Mouse (Mus musculus) embryonic facial prominence, embryonic 10.5 days (tissue): ENCODE measurements around the gene Slc5a5. TPM values are rescaled to one million over a fixed set of nuclear protein-coding genes. Genes with fewer than 3 reads are reported as not detected.

Experiments used
- DNase-seq: peaks from one replicate; pipeline ENCODE4 v3.0.0-alpha.2; 2017; ENCODE audit warnings: low spot score
- H3K27ac ChIP-seq: fragments of 300-500 bp; sonication (generic); replicated peaks from 2 replicates; pipeline ENCODE4 v1.5.1; 2016; ENCODE audit warnings: mild to moderate bottlenecking
- H3K27me3 ChIP-seq: fragments of 300-500 bp; sonication (generic); replicated peaks from 2 replicates; pipeline ENCODE4 v1.6.1; 2016; ENCODE audit warnings: low read depth, mild to moderate bottlenecking; ENCODE audit not compliant: poor library complexity, severe bottlenecking
- H3K36me3 ChIP-seq: fragments of 300-500 bp; sonication (generic); replicated peaks from 2 replicates; pipeline ENCODE4 v1.6.1; 2016; ENCODE audit warnings: mild to moderate bottlenecking, moderate library complexity
- H3K4me1 ChIP-seq: fragments of 300-500 bp; sonication (generic); 2 replicates; pipeline ENCODE4 v1.6.1; 2016
- H3K4me3 ChIP-seq: fragments of 300-500 bp; sonication (generic); 2 replicates; pipeline ENCODE4 v1.5.1; 2016; ENCODE audit warnings: mild to moderate bottlenecking, moderate library complexity
- H3K9me3 ChIP-seq: fragments of 300-500 bp; sonication (generic); 2 replicates; pipeline ENCODE4 v1.6.1; 2016; ENCODE audit warnings: mild to moderate bottlenecking
- WGBS: fragments of 180-500 bp; shearing (Covaris S2); methylation state at CpG from one replicate; pipeline ENCODE4 v1.1.7; 2016; 5-methylcytosine and 5-hydroxymethylcytosine counted together
- polyA plus RNA-seq: library from polyadenylated mRNA; unstranded; fragments of >200 nt; fragmentation: Nextera tagmentation; extraction: Ambion mirVana; gene quantifications from 2 replicates; pipeline ENCODE4 v1.2.1, GENCODE M21; 2016

The Slc5a5 gene
- polyA plus RNA-seq, 1 experiment from 2014 or later = 0.30 TPM

DNA sequence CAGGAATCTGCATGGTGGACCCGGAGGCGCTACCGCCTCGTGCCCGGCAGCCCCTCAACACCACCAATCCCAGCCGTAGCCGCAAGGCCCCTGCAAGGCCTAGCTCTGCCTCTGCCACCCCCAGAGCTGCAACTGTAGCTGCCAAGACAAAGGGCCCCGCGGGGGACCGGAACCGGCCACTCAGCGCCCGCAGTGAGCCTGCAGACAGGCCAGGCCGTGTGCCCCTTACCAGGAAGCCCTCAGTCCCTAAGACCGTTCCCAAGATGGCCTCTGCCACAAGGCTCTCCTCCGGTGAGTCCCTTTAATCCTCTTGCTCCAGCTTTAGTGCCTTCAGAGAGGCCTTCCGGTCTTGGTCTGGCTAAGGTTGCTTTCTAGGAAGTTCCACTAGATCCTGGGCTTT, 22.1 kb upstream of the Slc5a5 start:
- peaks cover 92% of the 10 kb centered on the region for H3K36me3 ChIP-seq
- no peak for DNase-seq
- 93% methylated on average over 17 of the region's 17 CpGs for WGBS

DNA sequence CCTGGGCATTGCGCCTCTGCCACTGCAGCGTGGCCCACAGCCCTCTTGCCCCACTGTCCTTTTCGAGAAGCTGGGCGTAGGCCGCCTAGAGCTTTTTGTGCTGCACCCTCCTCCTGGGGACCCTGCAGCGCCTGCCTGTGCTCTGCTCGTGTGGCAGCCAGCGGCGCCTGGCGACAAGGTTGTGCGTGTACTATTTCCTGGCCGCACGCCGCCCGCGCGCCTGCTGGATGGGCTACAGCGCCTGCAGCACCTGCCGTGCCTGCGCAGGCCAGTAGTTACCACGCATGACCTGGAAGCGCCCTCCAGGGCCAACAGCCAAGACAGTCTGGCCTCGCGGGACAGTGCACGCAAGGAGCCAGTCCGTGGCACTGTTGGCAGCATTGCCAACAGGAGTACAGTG, 21.0 kb upstream of the Slc5a5 start:
- no peak for DNase-seq
- H3K9me3 ChIP-seq = no peaks in the 10 kb centered on the region
- no peak overlapping the region for H3K27ac ChIP-seq
- H3K4me1 ChIP-seq = no peaks in the 10 kb centered on the region
- H3K36me3 ChIP-seq = peaks cover 90% of the 10 kb centered on the region
- no peak overlapping the region for H3K4me3 ChIP-seq
- 95% methylated on average over 26 of the region's 26 CpGs for WGBS
- no peaks in the 10 kb centered on the region for H3K27me3 ChIP-seq

More for the DNA sequence above, 22.1 kb upstream of the Slc5a5 start:
- Histone ChIP-seq H3K27me3 (no peaks in the 10 kb centered on the region), H3K4me1 (no peaks in the 10 kb centered on the region), H3K4me3 (no peak overlapping the region), H3K9me3 (no peaks in the 10 kb centered on the region), H3K27ac (no peak overlapping the region)

DNA sequence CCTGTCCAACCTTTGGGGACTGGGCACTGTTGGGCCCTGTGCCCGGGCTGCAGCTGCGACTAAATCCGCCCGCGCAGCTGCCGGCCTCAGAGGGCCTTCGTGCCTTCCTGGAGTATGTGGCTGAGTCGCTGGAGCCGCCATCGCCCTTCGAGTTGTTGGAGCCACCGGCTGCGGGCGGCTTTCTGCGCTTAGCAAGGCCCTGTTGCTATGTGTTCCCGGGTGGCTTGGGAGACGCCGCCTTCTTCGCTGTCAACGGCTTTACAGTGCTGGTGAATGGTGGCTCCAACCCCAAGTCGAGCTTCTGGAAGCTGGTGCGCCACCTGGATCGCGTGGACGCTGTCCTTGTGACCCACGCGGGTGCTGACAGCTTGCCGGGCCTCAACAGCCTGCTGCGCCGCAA, 20.4 kb upstream of the Slc5a5 start:
- Histone ChIP-seq H3K36me3 (peaks cover 84% of the 10 kb centered on the region), H3K27ac (no peak overlapping the region), H3K9me3 (no peaks in the 10 kb centered on the region), H3K4me1 (no peaks in the 10 kb centered on the region), H3K4me3 (no peak overlapping the region), H3K27me3 (no peaks in the 10 kb centered on the region)
- DNase-seq = no peak
- 95% methylated on average over 30 of the region's 30 CpGs for WGBS

DNA sequence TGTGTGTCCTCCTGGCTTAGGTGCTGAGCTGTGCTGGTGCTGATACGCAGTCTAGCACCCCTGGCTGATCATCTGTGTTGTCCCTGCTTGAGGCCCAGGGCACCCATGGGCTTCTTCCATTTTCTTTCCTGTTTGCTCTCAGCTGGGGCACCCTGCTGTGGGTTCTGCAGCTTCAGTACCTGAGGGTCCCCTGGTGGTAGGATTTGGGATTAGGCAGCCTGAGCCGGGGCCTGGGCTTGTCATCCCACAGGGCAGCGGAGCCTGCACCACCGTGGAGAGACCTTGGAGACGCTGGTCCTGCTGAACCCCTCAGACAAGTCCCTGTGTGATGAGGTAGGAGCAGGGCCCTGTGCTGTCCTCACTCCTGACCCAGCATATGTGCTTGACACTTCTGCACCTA, 19.0 kb upstream of the Slc5a5 start:
- Histone ChIP-seq H3K27ac (no peak overlapping the region), H3K9me3 (no peaks in the 10 kb centered on the region), H3K4me1 (peaks cover 9% of the 10 kb centered on the region), H3K27me3 (no peaks in the 10 kb centered on the region), H3K4me3 (no peak overlapping the region), H3K36me3 (peaks cover 74% of the 10 kb centered on the region)
- no peak for DNase-seq
- WGBS = 86% methylated on average over 5 of the region's 5 CpGs

DNA sequence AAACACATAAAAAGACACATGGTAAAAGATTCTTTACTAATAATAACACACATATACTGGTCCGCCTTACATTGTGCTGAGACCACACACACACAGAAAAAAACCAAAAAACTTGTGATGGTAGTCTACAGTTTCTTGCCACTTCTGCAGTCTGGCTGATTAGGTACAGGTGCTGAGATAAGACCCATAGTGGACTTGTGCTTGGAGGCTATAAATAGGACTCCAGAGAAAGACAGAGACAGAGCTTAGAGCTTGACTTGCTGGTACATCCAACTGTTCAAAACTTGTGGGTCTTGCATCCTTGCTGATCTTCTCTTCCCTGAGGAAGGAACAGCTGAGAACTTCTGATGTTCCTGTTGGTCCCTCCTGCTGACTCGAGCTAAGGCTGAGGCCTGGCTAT, 15.0 kb upstream of the Slc5a5 start:
- WGBS = 90% methylated on average over 2 of the region's 2 CpGs
- H3K4me3 ChIP-seq = no peak overlapping the region

DNA sequence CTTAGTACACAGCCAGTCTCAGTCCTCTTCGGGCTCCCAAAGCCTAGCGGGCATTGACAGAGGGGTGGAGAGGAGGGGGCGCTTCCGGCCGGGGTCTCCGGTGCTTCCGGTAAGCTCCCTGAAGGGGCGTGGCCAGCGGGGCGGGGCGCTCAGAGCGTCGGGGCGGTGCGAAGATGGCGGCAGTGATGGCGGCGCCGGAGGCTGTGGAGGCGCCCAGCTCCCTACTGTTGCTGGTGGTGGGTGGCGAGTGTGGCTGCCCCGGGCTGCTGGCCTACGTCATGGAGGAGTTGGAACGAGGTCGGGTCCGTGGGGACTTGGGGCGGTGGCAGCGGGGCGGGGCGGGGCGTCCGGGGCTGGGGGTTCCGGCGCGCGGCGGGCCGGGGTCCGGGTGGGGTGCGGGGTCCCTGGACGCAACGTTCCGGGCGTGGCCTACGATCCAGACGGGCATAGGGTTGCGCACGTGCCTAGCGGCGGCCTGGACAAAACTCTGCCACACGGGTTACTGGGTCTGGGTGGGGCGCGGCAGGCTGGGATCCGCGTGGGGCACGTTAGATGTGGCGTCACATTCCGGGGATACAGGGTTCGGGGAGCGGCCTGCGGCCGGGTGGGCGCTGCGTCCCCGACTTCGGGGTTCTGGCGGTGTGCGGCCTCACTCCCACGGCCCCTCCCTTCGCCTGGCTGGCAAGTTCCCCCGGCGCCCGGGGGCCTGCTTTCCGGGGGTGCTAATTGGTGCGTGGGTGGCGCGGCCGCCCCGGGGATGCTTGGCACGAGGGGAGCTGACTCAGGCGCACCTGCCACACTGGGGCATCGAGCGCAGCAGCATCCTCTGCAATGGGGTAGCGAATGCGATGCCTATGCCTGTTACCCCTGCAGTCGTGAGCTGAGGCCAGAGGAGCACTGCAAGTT, 13.5 kb upstream of the Slc5a5 start, which contains the start of gene Map1s:
Gene Map1s, plus strand, starts transcription at position 102 of the 906 bp plus-strand sequence.
- Histone ChIP-seq H3K4me3 (peak within 1 kb of the TSS; percentile 94), H3K27ac (peak within 1 kb of the TSS; percentile 98), H3K27me3 (peaks cover 10% of the 10 kb centered on the region; the same call in 1 of the 2 replicates), H3K9me3 (no peaks in the 10 kb centered on the region), H3K4me1 (peaks cover 22% of the 10 kb centered on the region), H3K36me3 (peaks cover 19% of the 10 kb centered on the region)
- DNase-seq = peak; percentile 95
- WGBS = under 1% methylated on average over 86 of the region's 86 CpGs

More for the DNA sequence above, 15.0 kb upstream of the Slc5a5 start:
- DNase-seq = no peak
- Histone ChIP-seq H3K27ac (no peak overlapping the region), H3K4me1 (peaks cover 22% of the 10 kb centered on the region), H3K27me3 (peaks cover 4% of the 10 kb centered on the region; the same call in 1 of the 2 replicates), H3K36me3 (peaks cover 33% of the 10 kb centered on the region), H3K9me3 (no peaks in the 10 kb centered on the region)

DNA sequence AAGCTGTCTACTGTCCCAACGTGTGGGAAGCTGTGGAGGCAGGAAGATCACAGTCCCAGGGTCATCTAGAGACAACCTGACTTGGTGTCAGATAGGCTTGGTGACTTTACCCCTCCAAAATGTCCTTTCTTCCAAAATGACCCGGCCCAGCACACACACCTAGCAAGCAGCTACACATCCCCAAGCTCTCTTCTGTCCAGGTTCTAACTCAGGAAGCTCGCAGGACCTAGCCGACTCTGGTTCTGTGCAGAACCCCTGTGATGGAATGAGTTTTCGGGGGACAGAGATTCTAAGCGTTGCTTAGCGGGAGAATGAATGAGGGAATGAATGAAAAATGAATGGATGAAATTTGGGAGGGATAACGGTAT, 12.9 kb upstream of the Slc5a5 start:
- Histone ChIP-seq H3K4me1 (peaks cover 22% of the 10 kb centered on the region), H3K36me3 (peaks cover 13% of the 10 kb centered on the region), H3K9me3 (no peaks in the 10 kb centered on the region), H3K4me3 (peak overlapping the region; percentile 94), H3K27me3 (peaks cover 10% of the 10 kb centered on the region; the same call in 1 of the 2 replicates), H3K27ac (peak overlapping the region; percentile 98)
- no peak for DNase-seq
- 19% methylated on average over 8 of the region's 8 CpGs for WGBS

DNA sequence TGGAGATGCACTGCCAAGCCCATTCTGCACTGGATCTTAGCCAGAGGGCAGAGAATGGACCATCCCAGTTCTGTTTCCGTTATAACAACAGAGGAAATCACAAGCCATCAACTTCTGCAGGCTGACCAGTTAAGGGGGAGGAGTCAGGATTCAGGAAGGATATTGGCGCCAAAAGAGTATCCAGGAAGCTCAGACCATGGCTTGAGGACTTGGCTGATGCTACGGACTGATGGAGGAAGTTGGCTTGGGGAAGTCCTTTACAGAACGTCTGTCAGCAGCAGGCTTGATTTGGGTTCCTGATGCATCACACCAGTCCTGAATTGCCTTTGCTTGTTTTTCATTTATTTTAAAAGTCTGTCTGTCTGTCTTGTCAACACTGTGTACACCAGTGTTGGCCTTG, 12.0 kb upstream of the Slc5a5 start:
- Histone ChIP-seq H3K4me1 (peaks cover 22% of the 10 kb centered on the region), H3K4me3 (no peak overlapping the region), H3K27ac (no peak overlapping the region), H3K36me3 (peaks cover 11% of the 10 kb centered on the region), H3K9me3 (no peaks in the 10 kb centered on the region), H3K27me3 (peaks cover 10% of the 10 kb centered on the region; the same call in 1 of the 2 replicates)
- WGBS = 65% methylated on average over 4 of the region's 4 CpGs
- no peak for DNase-seq

DNA sequence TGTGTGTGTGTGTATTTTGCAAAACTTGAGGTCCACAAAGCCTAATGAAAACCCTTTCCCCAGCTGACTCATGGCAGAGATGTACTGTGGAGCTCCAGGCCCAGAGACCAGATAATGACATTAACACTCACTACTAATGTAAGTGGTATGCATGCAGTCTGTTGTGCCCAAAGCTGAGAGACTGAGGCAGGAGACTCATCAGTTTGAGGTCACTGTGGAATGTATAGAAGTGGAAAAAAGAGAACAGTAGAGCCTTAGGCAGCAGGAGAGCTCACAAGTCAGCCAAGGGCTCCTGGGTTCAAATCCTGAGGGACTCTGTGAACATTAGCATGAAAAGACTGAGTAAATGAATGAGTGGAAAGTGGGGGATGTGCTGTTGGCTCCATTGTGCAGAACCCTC, 11.0 kb upstream of the Slc5a5 start:
- no peak for DNase-seq
- H3K4me3 ChIP-seq = no peak overlapping the region
- no peak overlapping the region for H3K27ac ChIP-seq
- H3K4me1 ChIP-seq = peaks cover 25% of the 10 kb centered on the region
- H3K9me3 ChIP-seq = no peaks in the 10 kb centered on the region
- H3K27me3 ChIP-seq = peaks cover 10% of the 10 kb centered on the region; the same call in 1 of the 2 replicates
- 0 out of 2 replicates have a peak, but pooled peaks cover 3% of the 10 kb centered on the region for H3K36me3 ChIP-seq

DNA sequence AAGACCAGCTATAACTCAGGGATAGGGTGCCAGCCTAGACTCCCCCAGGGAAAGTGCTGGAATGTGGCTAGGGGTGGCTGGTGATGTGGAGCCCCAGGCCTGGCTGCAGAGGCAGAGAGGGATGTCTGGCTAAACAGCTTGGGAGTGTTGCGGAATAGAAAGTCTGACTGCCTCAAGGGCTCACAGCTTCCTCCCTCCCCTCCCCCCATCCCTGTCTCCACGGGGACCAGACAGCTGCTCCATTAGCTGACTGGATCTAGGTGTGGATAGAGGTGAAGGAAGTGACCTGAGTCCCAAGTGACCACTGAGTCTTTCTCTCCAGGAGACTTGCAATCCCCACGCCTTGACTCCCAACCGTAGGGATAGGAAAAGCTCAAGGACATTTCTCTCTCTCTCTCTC, 10.6 kb upstream of the Slc5a5 start:
- 0 out of 2 replicates have a peak, but pooled peaks cover 3% of the 10 kb centered on the region for H3K36me3 ChIP-seq
- DNase-seq = no peak
- 32% methylated on average over 4 of the region's 4 CpGs for WGBS
- no peak overlapping the region for H3K4me3 ChIP-seq
- H3K27me3 ChIP-seq = peaks cover 10% of the 10 kb centered on the region; the same call in 1 of the 2 replicates
- H3K4me1 ChIP-seq = peaks cover 29% of the 10 kb centered on the region
- H3K9me3 ChIP-seq = no peaks in the 10 kb centered on the region
- H3K27ac ChIP-seq = no peak overlapping the region

DNA sequence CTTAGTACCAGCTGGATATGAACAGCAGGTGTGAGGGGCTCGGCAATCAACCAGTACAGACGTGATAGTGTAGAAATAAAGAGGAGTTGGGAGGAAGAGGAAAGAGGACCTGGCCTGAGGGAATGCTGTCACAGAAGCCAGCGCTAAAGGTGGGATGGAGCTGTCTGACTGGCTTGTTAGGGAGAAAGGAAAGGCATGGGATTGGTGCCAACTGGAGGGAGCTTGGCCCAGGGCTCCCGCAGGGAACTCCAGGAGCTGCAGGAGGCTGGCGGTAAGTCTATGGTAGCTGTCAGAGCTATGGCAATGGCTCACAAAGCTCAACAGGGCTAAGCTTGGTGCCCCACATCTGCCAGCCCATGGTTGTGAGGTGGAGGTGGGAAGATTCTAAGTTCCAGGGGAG, 9.7 kb upstream of the Slc5a5 start:
- Histone ChIP-seq H3K36me3 (no peaks in the 10 kb centered on the region), H3K4me3 (no peak overlapping the region), H3K27ac (no peak overlapping the region), H3K27me3 (peaks cover 10% of the 10 kb centered on the region; the same call in 1 of the 2 replicates), H3K9me3 (no peaks in the 10 kb centered on the region), H3K4me1 (peaks cover 27% of the 10 kb centered on the region)
- no peak for DNase-seq
- 40% methylated on average over 5 of the region's 5 CpGs for WGBS

DNA sequence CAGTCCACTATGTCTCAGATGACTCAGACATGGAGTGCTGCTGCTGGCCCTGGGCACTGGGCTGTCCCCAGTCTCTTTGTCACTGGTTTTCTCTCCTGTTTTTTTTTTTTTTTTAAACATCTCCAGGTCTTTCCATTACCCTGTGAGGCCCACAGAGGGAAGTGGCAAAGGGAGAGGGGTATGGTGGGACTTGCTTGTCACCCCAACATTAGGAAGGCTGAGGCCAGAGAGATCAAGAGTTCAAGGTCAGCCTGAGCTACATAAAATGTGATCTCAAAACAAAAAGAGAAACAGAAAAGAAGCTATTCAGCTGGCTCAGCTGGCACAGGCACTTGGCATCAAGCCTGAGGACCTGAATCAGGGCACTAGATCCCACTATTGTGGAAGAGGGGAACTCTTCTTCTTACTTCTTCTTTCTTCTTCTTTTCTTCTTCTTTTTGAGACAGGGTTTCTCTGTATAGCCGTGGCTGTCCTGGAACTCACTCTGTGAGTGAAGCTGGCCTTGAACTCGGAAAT, 8.4 kb upstream of the Slc5a5 start:
- no peak for DNase-seq
- H3K27me3 ChIP-seq = peaks cover 10% of the 10 kb centered on the region; the same call in 1 of the 2 replicates
- peaks cover 4% of the 10 kb centered on the region for H3K36me3 ChIP-seq
- WGBS = 83% methylated on average over 2 of the region's 2 CpGs
- no peak overlapping the region for H3K4me3 ChIP-seq
- H3K9me3 ChIP-seq = no peaks in the 10 kb centered on the region
- H3K4me1 ChIP-seq = peaks cover 23% of the 10 kb centered on the region
- no peak overlapping the region for H3K27ac ChIP-seq

DNA sequence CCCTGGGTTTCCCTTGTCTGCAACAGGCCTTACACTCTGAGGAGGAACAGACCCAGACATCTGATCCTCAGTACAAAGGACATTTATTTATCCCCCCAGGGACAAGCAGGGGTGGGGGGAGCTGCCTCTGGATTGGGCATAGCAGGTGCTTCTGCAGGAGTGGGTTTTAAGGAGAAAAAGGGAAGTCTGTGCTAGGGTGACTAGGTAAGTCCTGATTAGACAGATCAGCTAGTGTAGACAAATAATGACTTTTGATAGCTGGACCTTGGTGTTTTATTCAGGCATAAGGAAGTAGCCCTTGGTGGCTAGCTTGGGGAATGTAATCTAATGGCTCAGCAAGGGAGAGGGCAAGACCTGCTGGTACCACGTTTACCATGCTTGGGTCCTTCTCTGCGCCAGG, 6.7 kb upstream of the Slc5a5 start:
- Histone ChIP-seq H3K4me3 (no peak overlapping the region), H3K4me1 (peaks cover 29% of the 10 kb centered on the region), H3K27me3 (peaks cover 19% of the 10 kb centered on the region; the same call in 1 of the 2 replicates), H3K27ac (no peak overlapping the region), H3K36me3 (peaks cover 22% of the 10 kb centered on the region), H3K9me3 (no peaks in the 10 kb centered on the region)
- WGBS = 89% methylated on average over 2 of the region's 2 CpGs
- no peak for DNase-seq
